Mouse (Mus musculus) adrenal gland, postnatal 4 days (tissue): ENCODE results near the gene Mlycd. TPM values are rescaled to one million over a fixed set of nuclear protein-coding genes. Genes with fewer than 3 reads are reported as not detected.

Experiments used
- DNase-seq, 2 experiments: peaks; one replicate each; pipeline ENCODE4 v3.0.0; 2021 to 2022; ENCODE audit warnings: low spot score in 2 of 2, mixed read lengths in 2 of 2
- total RNA-seq, 2 experiments: library from RNA; stranded (reverse); gene quantifications; 2 replicates each; pipeline ENCODE4 v1.2.3; 2021

Mlycd gene
- total RNA-seq, 2 experiments from 2014 or later, result 33.7 to 39.1 TPM

DNA sequence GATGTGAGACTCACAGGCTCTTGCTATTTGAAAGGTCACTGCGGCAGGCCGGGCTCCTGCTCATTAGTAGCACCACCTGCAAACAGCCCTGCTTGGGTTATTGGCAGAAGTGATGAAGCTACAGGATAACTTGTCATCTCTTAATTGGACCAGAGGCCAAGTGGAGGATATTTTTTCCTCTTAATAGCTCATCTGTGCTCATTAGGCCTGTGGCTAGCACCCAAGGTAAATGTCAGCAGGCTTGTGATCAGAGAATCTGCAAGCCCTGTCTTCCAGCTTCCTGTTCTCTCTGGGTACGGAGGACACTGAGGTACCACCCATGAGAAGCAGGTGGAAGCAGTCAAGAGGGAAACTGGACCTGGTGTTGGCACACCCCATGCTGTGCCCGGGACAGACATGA, 56.5 kb downstream of the Mlycd start:
- DNase-seq, result no peak

DNA sequence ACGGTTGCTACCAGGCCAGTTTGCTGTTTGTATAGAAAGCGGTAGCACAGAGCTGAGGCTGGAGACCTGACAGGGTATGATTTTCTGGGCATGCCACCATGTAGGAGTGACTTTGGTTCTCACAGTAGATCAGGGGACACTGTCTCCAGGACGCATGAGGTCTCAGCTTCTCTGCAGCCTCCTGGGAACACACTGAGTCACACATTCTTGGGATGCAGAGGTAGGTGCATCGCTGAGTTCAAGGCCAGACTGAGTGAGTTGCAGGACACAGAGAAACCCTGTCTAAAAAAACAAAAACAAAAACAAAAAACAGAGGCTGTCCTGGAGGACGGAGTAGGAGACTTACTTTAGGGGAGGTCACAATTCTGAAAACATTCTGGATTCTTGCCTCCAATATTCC, 58.2 kb downstream of the Mlycd start:
- no peak for DNase-seq

- DNase-seq, result no peak
These were observed 61.4 kb downstream of the Mlycd start for GRCm38 (mm10) chr8:119456045-119456444.

GRCm38 (mm10) chr8:119459724-119460123, 65.0 kb downstream of the Mlycd start:
- no peak for DNase-seq

Other genes starting within 250 kb of the Mlycd start
- 100 to 1,000 TPM; 184 to 185 TPM for gene Hsbp1, start 50.4 kb upstream of the Mlycd start, total RNA-seq
- 10 to 100 TPM; 46.6 to 90.7 TPM for gene Osgin1, start 39.2 kb downstream of the Mlycd start, total RNA-seq
- 10 to 100 TPM; 19.4 to 20.8 TPM for gene Necab2, start 51.8 kb downstream of the Mlycd start, total RNA-seq
- gene Slc38a8, start 106.8 kb downstream of the Mlycd start, total RNA-seq, result under 1 TPM in 1 of 2 experiments, not detected in 1; 0.39 TPM
- 100 to 1,000 TPM; 156 to 163 TPM for gene Mbtps1, start 163.9 kb downstream of the Mlycd start, total RNA-seq
- gene Hsdl1, start 180.3 kb downstream of the Mlycd start, total RNA-seq, result 10 to 100 TPM; 42.5 to 44.5 TPM
- under 1 TPM in 1 of 2 experiments, not detected in 1; 0.17 TPM for gene Dnaaf1, start 180.4 kb downstream of the Mlycd start, total RNA-seq
- gene Taf1c, start 210.3 kb downstream of the Mlycd start, total RNA-seq, result 10 to 100 TPM; 19.5 to 23.6 TPM
- not detected for gene Adad2, start 217.9 kb downstream of the Mlycd start, total RNA-seq
- gene Kcng4, start 240.8 kb downstream of the Mlycd start, total RNA-seq, result under 1 TPM; 0.59 to 0.81 TPM